Mouse (Mus musculus): ENCODE measurements around the gene Atg10. TPM values are rescaled to one million over a fixed set of nuclear protein-coding genes. Genes with fewer than 3 reads are reported as not detected.

The Atg10 gene
- polyA plus RNA-seq, 1 experiment from 2014 or later = 9.1 TPM

DNA sequence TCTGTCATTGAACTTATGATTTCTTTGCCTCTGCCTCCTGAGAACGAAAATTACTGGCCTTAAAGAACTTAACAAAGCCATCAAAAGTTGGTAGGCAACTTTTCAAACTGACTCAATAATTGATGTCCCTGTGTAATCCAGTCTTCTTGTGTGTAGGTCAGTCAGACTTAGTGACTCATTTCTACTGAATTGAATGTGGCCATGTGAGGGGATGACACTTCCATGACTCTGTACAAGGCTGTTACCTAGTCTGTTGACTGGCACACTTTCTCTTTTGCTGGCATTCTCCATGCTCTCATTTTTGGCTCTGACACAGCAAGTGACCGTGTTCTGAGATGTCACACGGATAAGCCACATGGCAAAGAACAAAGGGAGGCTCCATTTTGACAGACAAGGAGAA lies 246.7 kb downstream of the Atg10 start:
- Histone ChIP-seq H3K27me3 (ENCODE audit: low read depth, poor library complexity, severe bottlenecking) (no peaks in the 10 kb centered on the region), H3K36me3 (no peaks in the 10 kb centered on the region), H3K9me3 (replicated peaks) (no peaks in the 10 kb centered on the region), H3K4me3 (no peak overlapping the region), H3K4me1 (peaks cover 6% of the 10 kb centered on the region; the same call in 1 of the 2 replicates), H3K27ac (no peak overlapping the region)
- DNase-seq (ENCODE audit: low spot score) = no peak
- WGBS = 88% methylated on average over 3 of the region's 3 CpGs

DNA sequence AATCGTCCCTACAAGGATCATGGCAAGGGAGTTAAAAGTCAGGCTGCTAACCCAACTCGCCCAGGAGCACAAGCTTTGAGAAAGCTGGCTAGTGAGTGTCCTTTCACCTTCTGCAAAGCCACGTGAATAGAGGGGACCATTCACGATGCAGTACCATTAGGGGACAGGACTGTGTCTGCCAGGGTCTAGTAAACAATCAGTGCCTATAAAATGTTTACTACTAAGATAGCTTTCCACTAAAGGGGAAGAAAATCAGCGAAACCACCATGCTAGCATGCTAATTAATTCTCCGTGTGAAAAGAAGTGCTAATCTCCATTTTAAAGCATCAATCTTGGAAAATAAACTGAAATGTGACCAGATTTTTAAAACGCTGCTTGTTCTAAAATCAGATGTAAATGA lies 250.4 kb downstream of the Atg10 start:
- no peak overlapping the region for H3K4me3 ChIP-seq
- no peaks in the 10 kb centered on the region for H3K27me3 ChIP-seq (ENCODE audit: low read depth, poor library complexity, severe bottlenecking)
- no peaks in the 10 kb centered on the region for H3K36me3 ChIP-seq
- H3K9me3 ChIP-seq (replicated peaks) = no peaks in the 10 kb centered on the region
- DNase-seq (ENCODE audit: low spot score) = no peak
- 50% methylated on average over 7 of the region's 7 CpGs for WGBS
- H3K27ac ChIP-seq = no peak overlapping the region
- peaks cover 6% of the 10 kb centered on the region; the same call in 1 of the 2 replicates for H3K4me1 ChIP-seq

GRCm38 (mm10) chr13:90970259-90971017 lies 253.3 kb downstream of the Atg10 start:
- Histone ChIP-seq H3K36me3 (no peaks in the 10 kb centered on the region), H3K4me1 (peaks cover 10% of the 10 kb centered on the region; the same call in 1 of the 2 replicates), H3K27ac (no peak overlapping the region), H3K9me3 (replicated peaks) (no peaks in the 10 kb centered on the region), H3K27me3 (ENCODE audit: low read depth, poor library complexity, severe bottlenecking) (no peaks in the 10 kb centered on the region), H3K4me3 (no peak overlapping the region)
- 85% methylated on average over 10 of the region's 10 CpGs for WGBS
- no peak for DNase-seq (ENCODE audit: low spot score)

GRCm38 (mm10) chr13:90968940-90969339 lies 254.8 kb downstream of the Atg10 start:
- H3K4me1 ChIP-seq = peaks cover 10% of the 10 kb centered on the region; the same call in 1 of the 2 replicates
- 81% methylated on average over 4 of the region's 4 CpGs for WGBS
- H3K9me3 ChIP-seq (replicated peaks) = no peaks in the 10 kb centered on the region
- no peaks in the 10 kb centered on the region for H3K36me3 ChIP-seq
- no peak overlapping the region for H3K4me3 ChIP-seq
- DNase-seq (ENCODE audit: low spot score) = no peak
- H3K27me3 ChIP-seq (ENCODE audit: low read depth, poor library complexity, severe bottlenecking) = no peaks in the 10 kb centered on the region
- H3K27ac ChIP-seq = no peak overlapping the region

DNA sequence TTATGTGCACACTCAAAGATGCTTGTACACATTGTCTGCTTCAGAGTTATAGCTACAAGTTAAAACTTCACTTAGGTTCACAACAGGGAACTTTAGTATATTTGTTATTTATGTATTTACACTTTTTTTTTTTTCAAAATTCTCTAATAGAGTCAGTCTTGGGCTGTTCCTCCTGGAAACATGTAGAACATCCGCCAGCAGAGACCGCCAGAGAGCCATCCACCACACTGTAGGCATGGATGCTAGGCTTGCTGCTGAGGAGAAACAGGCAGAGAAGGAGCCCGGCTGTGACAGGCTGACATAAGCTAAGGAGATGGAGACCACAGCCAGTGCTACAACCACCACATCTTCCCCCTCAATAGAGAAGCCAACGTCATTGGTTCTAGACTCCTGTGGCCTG lies 256.3 kb downstream of the Atg10 start:
- Histone ChIP-seq H3K27me3 (ENCODE audit: low read depth, poor library complexity, severe bottlenecking) (no peaks in the 10 kb centered on the region), H3K27ac (0 out of 2 replicates have a peak overlapping the region, but pooled peaks have one; percentile 15), H3K4me3 (no peak overlapping the region), H3K9me3 (replicated peaks) (no peaks in the 10 kb centered on the region), H3K4me1 (peaks cover 4% of the 10 kb centered on the region; the same call in 1 of the 2 replicates), H3K36me3 (no peaks in the 10 kb centered on the region)
- peak; percentile 85 for DNase-seq (ENCODE audit: low spot score)
- WGBS = 8% methylated on average over 4 of the region's 4 CpGs

GRCm38 (mm10) chr13:90965996-90966395 lies 257.8 kb downstream of the Atg10 start:
- H3K4me1 ChIP-seq = peaks cover 4% of the 10 kb centered on the region; the same call in 1 of the 2 replicates
- no peak overlapping the region for H3K4me3 ChIP-seq
- H3K27ac ChIP-seq = no peak overlapping the region
- no peaks in the 10 kb centered on the region for H3K36me3 ChIP-seq
- DNase-seq (ENCODE audit: low spot score) = no peak
- H3K9me3 ChIP-seq (replicated peaks) = no peaks in the 10 kb centered on the region
- WGBS = 79% methylated on average over 8 of the region's 8 CpGs
- no peaks in the 10 kb centered on the region for H3K27me3 ChIP-seq (ENCODE audit: low read depth, poor library complexity, severe bottlenecking)

DNA sequence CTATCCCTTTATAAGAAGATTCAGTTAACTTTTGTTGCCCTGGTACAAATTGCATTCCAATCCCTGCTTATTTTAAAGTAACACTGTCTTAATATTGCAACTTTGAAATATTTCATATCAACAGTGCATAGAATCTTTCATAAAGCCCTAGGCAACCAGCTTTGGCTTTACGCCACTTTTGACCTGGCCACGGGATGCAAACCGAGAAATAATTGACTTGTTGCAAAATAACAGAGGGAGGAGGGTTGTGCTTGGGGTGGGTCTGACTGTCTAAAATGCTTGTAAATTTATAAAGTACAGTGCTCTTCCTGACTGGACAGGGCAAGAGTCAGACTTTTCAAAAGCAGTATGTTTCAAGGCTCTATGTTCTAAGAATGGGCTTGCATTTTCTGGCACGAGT lies 259.3 kb downstream of the Atg10 start:
- peaks cover 4% of the 10 kb centered on the region; the same call in 1 of the 2 replicates for H3K4me1 ChIP-seq
- 92% methylated on average over 4 of the region's 4 CpGs for WGBS
- DNase-seq (ENCODE audit: low spot score) = no peak
- H3K27ac ChIP-seq = no peak overlapping the region
- no peaks in the 10 kb centered on the region for H3K36me3 ChIP-seq
- no peaks in the 10 kb centered on the region for H3K9me3 ChIP-seq (replicated peaks)
- no peaks in the 10 kb centered on the region for H3K27me3 ChIP-seq (ENCODE audit: low read depth, poor library complexity, severe bottlenecking)
- H3K4me3 ChIP-seq = no peak overlapping the region

GRCm38 (mm10) chr13:90962836-90963760 lies 260.7 kb downstream of the Atg10 start:
- peaks cover 4% of the 10 kb centered on the region; the same call in 1 of the 2 replicates for H3K4me1 ChIP-seq
- H3K36me3 ChIP-seq = no peaks in the 10 kb centered on the region
- DNase-seq (ENCODE audit: low spot score) = no peak
- no peaks in the 10 kb centered on the region for H3K9me3 ChIP-seq (replicated peaks)
- H3K27me3 ChIP-seq (ENCODE audit: low read depth, poor library complexity, severe bottlenecking) = no peaks in the 10 kb centered on the region
- WGBS = 75% methylated on average over 10 of the region's 10 CpGs
- no peak overlapping the region for H3K27ac ChIP-seq
- H3K4me3 ChIP-seq = no peak overlapping the region

GRCm38 (mm10) chr13:90960591-90960990 lies 263.2 kb downstream of the Atg10 start:
- Histone ChIP-seq H3K36me3 (no peaks in the 10 kb centered on the region), H3K27ac (no peak overlapping the region), H3K4me3 (no peak overlapping the region), H3K4me1 (no peaks in the 10 kb centered on the region), H3K27me3 (ENCODE audit: low read depth, poor library complexity, severe bottlenecking) (no peaks in the 10 kb centered on the region), H3K9me3 (replicated peaks) (no peaks in the 10 kb centered on the region)
- 93% methylated on average over 8 of the region's 8 CpGs for WGBS
- no peak for DNase-seq (ENCODE audit: low spot score)

GRCm38 (mm10) chr13:90958894-90959293 lies 264.9 kb downstream of the Atg10 start:
- H3K4me1 ChIP-seq = no peaks in the 10 kb centered on the region
- no peak overlapping the region for H3K4me3 ChIP-seq
- H3K36me3 ChIP-seq = no peaks in the 10 kb centered on the region
- H3K27ac ChIP-seq = no peak overlapping the region
- WGBS = 70% methylated on average over 2 of the region's 2 CpGs
- no peak for DNase-seq (ENCODE audit: low spot score)
- no peaks in the 10 kb centered on the region for H3K9me3 ChIP-seq (replicated peaks)
- H3K27me3 ChIP-seq (ENCODE audit: low read depth, poor library complexity, severe bottlenecking) = no peaks in the 10 kb centered on the region

DNA sequence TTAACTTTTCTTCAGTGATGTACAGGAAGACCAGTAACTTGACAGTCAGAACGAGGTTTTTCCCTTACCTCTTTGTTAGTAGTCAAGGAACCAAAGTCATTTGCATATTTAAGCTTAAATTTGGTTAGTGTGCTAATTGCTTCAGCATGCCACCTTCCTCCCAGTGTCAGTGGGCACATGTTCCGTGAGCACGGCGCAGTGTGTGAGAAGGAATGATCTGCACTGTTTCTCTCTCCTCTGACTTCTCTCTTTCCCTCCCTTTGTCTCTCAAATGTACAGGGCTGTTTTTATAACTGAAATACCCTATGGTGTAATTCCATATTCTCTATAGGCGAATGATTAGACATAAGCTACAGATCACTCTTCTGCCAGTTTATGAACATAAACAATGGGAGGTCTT lies 284.2 kb downstream of the Atg10 start:
- Histone ChIP-seq H3K4me1 (no peaks in the 10 kb centered on the region), H3K27ac (no peak overlapping the region), H3K27me3 (ENCODE audit: low read depth, poor library complexity, severe bottlenecking) (no peaks in the 10 kb centered on the region), H3K9me3 (replicated peaks) (no peaks in the 10 kb centered on the region), H3K4me3 (no peak overlapping the region), H3K36me3 (no peaks in the 10 kb centered on the region)
- no peak for DNase-seq (ENCODE audit: low spot score)
- WGBS = 82% methylated on average over 5 of the region's 5 CpGs

DNA sequence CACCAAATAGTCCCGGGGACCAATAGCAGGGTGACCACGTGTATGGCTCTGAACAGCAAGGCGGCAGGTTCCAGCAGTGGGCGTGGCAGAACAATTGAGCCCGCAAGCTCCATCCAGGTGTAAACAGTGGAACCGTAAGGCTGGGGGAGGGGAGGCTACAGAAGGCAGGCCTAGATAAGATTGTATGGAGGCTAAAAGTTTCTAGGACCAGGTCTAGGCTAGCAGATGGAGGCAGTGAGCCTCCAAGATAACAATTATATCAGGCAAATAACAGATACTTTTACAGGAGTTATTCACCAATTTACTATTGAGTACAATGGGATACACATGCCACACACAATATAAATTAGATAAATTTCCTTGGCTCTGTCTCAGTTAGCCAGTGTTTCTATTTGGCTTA lies 284.6 kb downstream of the Atg10 start:
- WGBS = 75% methylated on average over 6 of the region's 6 CpGs
- no peak for DNase-seq (ENCODE audit: low spot score)
- Histone ChIP-seq H3K4me1 (no peaks in the 10 kb centered on the region), H3K27me3 (ENCODE audit: low read depth, poor library complexity, severe bottlenecking) (no peaks in the 10 kb centered on the region), H3K9me3 (replicated peaks) (no peaks in the 10 kb centered on the region), H3K4me3 (no peak overlapping the region), H3K36me3 (no peaks in the 10 kb centered on the region), H3K27ac (no peak overlapping the region)

GRCm38 (mm10) chr13:90935852-90936251 lies 287.9 kb downstream of the Atg10 start:
- WGBS = 91% methylated on average over 7 of the region's 7 CpGs
- Histone ChIP-seq H3K27me3 (ENCODE audit: low read depth, poor library complexity, severe bottlenecking) (no peaks in the 10 kb centered on the region), H3K4me3 (no peak overlapping the region), H3K27ac (no peak overlapping the region), H3K9me3 (replicated peaks) (no peaks in the 10 kb centered on the region), H3K4me1 (no peaks in the 10 kb centered on the region), H3K36me3 (no peaks in the 10 kb centered on the region)
- DNase-seq (ENCODE audit: low spot score) = no peak
